Mouse (Mus musculus): ENCODE measurements at regions not wholly inside any gene's neighbourhood (a gene's known extent, or its start where the extent isn't known, plus 50 kb on each side); places are given as distances from the start of the nearest gene placed in this dataset.

GRCm38 (mm10) chr3:128087163-128087562 lies 191.0 kb upstream of the Fam241a start:
- H3K9me3 ChIP-seq (ENCODE audit: low read length) = no peaks in the 10 kb centered on the region
- ATAC-seq (ENCODE audit: low FRiP score) (no peak), DNase-seq (ENCODE audit: low spot score) (no peak)
- no peak overlapping the region for H3K4me3 ChIP-seq (ENCODE audit: low read depth, low read length)
- WGBS = 80% methylated on average over 10 of the region's 10 CpGs
- H3K9ac ChIP-seq (replicated peaks; ENCODE audit: low read length, poor library complexity, severe bottlenecking) = no peak overlapping the region
- H3K27me3 ChIP-seq (ENCODE audit: insufficient read depth, low read length) = no peaks in the 10 kb centered on the region
- H3K27ac ChIP-seq (ENCODE audit: low read depth, low read length) = no peak overlapping the region
- TF ChIP-seq CTCF (IDR thresholded peaks at IDR 0.05) = no peak
- H3K4me1 ChIP-seq (ENCODE audit: insufficient read depth, low read length) = no peaks in the 10 kb centered on the region
- H3K4me2 ChIP-seq (ENCODE audit: low read depth, low read length, poor library complexity, severe bottlenecking) = no peak overlapping the region
- H3K36me3 ChIP-seq (ENCODE audit: insufficient read depth, low read length) = no peaks in the 10 kb centered on the region

GRCm38 (mm10) chr3:128082463-128082862 lies 186.3 kb upstream of the Fam241a start:
- Histone ChIP-seq H3K36me3 (ENCODE audit: insufficient read depth, low read length) (no peaks in the 10 kb centered on the region), H3K4me2 (ENCODE audit: low read depth, low read length, poor library complexity, severe bottlenecking) (no peak overlapping the region), H3K9ac (replicated peaks; ENCODE audit: low read length, poor library complexity, severe bottlenecking) (no peak overlapping the region), H3K4me1 (ENCODE audit: insufficient read depth, low read length) (no peaks in the 10 kb centered on the region), H3K27ac (ENCODE audit: low read depth, low read length) (no peak overlapping the region), H3K9me3 (ENCODE audit: low read length) (no peaks in the 10 kb centered on the region), H3K4me3 (ENCODE audit: low read depth, low read length) (no peak overlapping the region), H3K27me3 (ENCODE audit: insufficient read depth, low read length) (no peaks in the 10 kb centered on the region)
- no peak for TF ChIP-seq CTCF (IDR thresholded peaks at IDR 0.05)
- DNase-seq (ENCODE audit: low spot score) = no peak
- WGBS = 82% methylated on average over 6 of the region's 6 CpGs
- ATAC-seq (ENCODE audit: low FRiP score) = no peak

DNA sequence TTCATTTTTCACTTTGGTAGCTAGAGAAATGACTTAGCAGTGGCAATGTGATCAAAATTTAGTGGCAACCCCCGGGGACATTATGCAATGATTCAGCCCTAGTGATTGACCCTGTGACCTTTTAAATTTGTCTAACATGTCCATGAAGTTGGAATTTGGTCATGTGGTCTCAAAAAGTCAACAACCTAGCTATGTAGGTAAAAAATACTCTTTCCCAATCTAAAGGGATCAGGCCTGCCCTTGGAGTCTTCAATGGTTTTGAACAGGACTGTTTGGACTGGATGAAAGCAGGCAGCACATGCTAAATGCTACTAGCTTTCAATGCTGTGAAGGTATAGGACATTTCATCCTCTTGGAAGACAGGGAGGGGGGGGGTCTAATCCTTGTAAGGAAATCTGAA lies 185.3 kb upstream of the Fam241a start:
- Histone ChIP-seq H3K9me3 (ENCODE audit: low read length) (no peaks in the 10 kb centered on the region), H3K36me3 (ENCODE audit: insufficient read depth, low read length) (no peaks in the 10 kb centered on the region), H3K4me1 (ENCODE audit: insufficient read depth, low read length) (no peaks in the 10 kb centered on the region), H3K27ac (ENCODE audit: low read depth, low read length) (no peak overlapping the region), H3K4me2 (ENCODE audit: low read depth, low read length, poor library complexity, severe bottlenecking) (no peak overlapping the region), H3K27me3 (ENCODE audit: insufficient read depth, low read length) (no peaks in the 10 kb centered on the region), H3K9ac (replicated peaks; ENCODE audit: low read length, poor library complexity, severe bottlenecking) (no peak overlapping the region), H3K4me3 (ENCODE audit: low read depth, low read length) (no peak overlapping the region)
- TF ChIP-seq CTCF (IDR thresholded peaks at IDR 0.05) = no peak
- 71% methylated on average over 1 of the region's 1 CpGs for WGBS
- ATAC-seq (ENCODE audit: low FRiP score) (no peak), DNase-seq (ENCODE audit: low spot score) (no peak)

- Histone ChIP-seq H3K4me2 (ENCODE audit: low read depth, low read length, poor library complexity, severe bottlenecking) (no peak overlapping the region), H3K27me3 (ENCODE audit: insufficient read depth, low read length) (no peaks in the 10 kb centered on the region), H3K4me3 (ENCODE audit: low read depth, low read length) (no peak overlapping the region), H3K36me3 (ENCODE audit: insufficient read depth, low read length) (no peaks in the 10 kb centered on the region), H3K4me1 (ENCODE audit: insufficient read depth, low read length) (no peaks in the 10 kb centered on the region), H3K27ac (ENCODE audit: low read depth, low read length) (no peak overlapping the region), H3K9me3 (ENCODE audit: low read length) (no peaks in the 10 kb centered on the region), H3K9ac (replicated peaks; ENCODE audit: low read length, poor library complexity, severe bottlenecking) (no peak overlapping the region)
- no peak for TF ChIP-seq CTCF (IDR thresholded peaks at IDR 0.05)
- DNase-seq (ENCODE audit: low spot score) = no peak
- ATAC-seq (ENCODE audit: low FRiP score) = no peak
- 75% methylated on average over 4 of the region's 4 CpGs for WGBS
Observed at GRCm38 (mm10) chr3:128067861-128068260, 171.7 kb upstream of the Fam241a start.

DNA sequence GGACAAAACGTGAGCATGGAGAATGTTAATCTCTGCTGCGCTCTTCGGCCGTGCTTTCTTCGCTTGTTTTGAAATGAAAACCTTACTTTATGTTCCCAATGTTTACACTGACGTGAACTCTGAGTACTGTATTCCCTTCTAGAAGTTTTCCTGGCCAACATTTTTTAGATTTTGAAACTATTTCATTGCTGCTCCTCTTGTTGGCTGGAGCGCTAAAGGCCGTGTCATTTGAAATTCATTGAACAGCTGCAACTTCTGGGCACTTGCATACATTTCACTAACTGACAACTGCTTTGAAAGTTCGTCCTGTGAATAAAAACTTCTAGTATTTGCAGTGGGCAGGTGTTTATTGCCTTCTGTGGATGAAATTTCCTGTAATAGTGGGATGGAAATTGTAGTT lies 157.9 kb upstream of the Fam241a start:
- no peak for TF ChIP-seq CTCF (IDR thresholded peaks at IDR 0.05)
- no peak overlapping the region for H3K4me2 ChIP-seq (ENCODE audit: low read depth, low read length, poor library complexity, severe bottlenecking)
- WGBS = 75% methylated on average over 9 of the region's 9 CpGs
- DNase-seq (ENCODE audit: low spot score) (no peak), ATAC-seq (ENCODE audit: low FRiP score) (no peak)
- no peak overlapping the region for H3K9ac ChIP-seq (replicated peaks; ENCODE audit: low read length, poor library complexity, severe bottlenecking)
- H3K27me3 ChIP-seq (ENCODE audit: insufficient read depth, low read length) = no peaks in the 10 kb centered on the region
- no peaks in the 10 kb centered on the region for H3K9me3 ChIP-seq (ENCODE audit: low read length)
- no peak overlapping the region for H3K27ac ChIP-seq (ENCODE audit: low read depth, low read length)
- no peaks in the 10 kb centered on the region for H3K4me1 ChIP-seq (ENCODE audit: insufficient read depth, low read length)
- H3K4me3 ChIP-seq (ENCODE audit: low read depth, low read length) = no peak overlapping the region
- no peaks in the 10 kb centered on the region for H3K36me3 ChIP-seq (ENCODE audit: insufficient read depth, low read length)

DNA sequence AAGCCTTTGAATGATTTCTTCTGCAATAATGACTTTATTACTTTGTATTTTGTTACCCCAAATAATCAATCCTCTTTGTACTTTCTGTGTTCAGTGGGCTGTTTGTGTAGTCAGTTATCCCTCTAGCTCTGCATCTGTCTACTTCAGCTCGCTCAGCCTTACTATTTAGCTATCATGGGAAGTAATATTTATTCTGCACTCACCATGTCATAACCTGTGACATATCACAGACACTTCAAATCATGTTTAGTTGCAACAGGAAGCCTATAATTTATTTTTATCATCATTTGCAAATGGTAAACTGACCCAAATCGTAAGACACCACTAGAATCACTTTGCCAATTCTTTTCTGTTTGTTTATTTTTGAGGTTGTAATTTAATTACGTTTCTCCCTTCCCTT lies 147.6 kb upstream of the Fam241a start:
- ATAC-seq (ENCODE audit: low FRiP score) = no peak
- no peak for TF ChIP-seq CTCF (IDR thresholded peaks at IDR 0.05)
- Histone ChIP-seq H3K4me2 (ENCODE audit: low read depth, low read length, poor library complexity, severe bottlenecking) (no peak overlapping the region), H3K27me3 (ENCODE audit: insufficient read depth, low read length) (no peaks in the 10 kb centered on the region), H3K9ac (replicated peaks; ENCODE audit: low read length, poor library complexity, severe bottlenecking) (no peak overlapping the region), H3K9me3 (ENCODE audit: low read length) (no peaks in the 10 kb centered on the region), H3K4me3 (ENCODE audit: low read depth, low read length) (no peak overlapping the region), H3K27ac (ENCODE audit: low read depth, low read length) (no peak overlapping the region), H3K4me1 (ENCODE audit: insufficient read depth, low read length) (no peaks in the 10 kb centered on the region), H3K36me3 (ENCODE audit: insufficient read depth, low read length) (no peaks in the 10 kb centered on the region)
- no peak for DNase-seq (ENCODE audit: low spot score)
- 86% methylated on average over 3 of the region's 3 CpGs for WGBS
